Mouse (Mus musculus) urinary bladder, postnatal 36 days (tissue): ENCODE results near the gene Pgs1.

Source experiments
- DNase-seq, 2 experiments: peaks; one replicate each; pipeline ENCODE4 v3.0.0; 2022; ENCODE audit warnings: low spot score in 2 of 2, mixed read lengths in 1 of 2

Pgs1 gene

GRCm38 (mm10) chr11:118000083-118000482, 14.0 kb downstream of the Pgs1 start:
- no peak for DNase-seq

GRCm38 (mm10) chr11:118000565-118001215, 14.6 kb downstream of the Pgs1 start:
- DNase-seq = no peak

- DNase-seq = peak in 1 of 2 experiments; percentile 36
These were observed 17.1 kb downstream of the Pgs1 start for GRCm38 (mm10) chr11:118003176-118003575.

DNA sequence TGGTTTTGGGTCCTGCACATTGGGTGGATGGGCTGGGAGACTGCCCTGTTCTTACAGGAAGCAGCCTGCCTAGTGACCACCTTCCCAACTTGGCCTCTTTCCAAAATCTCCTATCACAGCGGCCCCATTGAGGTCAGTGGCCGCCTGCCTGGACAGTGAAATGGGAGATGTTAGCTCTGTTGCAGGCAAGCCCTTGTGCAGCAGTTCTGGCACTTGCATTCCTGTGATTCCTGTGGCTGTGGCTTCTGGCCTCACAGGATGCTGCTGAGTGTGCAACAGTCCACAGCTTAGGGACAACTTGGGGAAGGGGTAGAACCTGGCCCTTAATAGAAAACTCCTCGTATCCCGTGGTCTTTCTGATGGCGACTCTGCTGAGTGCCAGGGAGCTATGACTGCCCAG, 17.6 kb downstream of the Pgs1 start:
- no peak for DNase-seq

DNA sequence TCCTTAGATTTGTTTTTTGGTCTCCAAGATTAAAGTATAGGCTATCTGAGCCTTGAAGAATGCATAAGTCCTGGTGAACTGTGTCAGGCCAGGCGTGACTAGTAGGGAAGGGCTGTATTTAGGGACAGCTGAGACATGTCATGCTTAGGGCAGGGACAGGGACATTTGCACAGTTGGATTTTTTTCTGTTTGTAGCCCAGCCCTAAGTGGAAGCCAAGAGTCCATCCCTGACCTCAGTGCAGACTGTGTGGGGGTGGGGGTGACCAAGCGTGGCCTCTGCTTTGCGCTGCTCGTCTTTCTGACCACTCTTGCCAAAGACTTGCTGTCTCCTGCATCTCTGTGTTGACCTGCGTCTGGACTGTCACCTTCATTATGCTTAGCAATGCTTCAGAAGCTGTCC, 18.1 kb downstream of the Pgs1 start:
- DNase-seq = no peak

DNA sequence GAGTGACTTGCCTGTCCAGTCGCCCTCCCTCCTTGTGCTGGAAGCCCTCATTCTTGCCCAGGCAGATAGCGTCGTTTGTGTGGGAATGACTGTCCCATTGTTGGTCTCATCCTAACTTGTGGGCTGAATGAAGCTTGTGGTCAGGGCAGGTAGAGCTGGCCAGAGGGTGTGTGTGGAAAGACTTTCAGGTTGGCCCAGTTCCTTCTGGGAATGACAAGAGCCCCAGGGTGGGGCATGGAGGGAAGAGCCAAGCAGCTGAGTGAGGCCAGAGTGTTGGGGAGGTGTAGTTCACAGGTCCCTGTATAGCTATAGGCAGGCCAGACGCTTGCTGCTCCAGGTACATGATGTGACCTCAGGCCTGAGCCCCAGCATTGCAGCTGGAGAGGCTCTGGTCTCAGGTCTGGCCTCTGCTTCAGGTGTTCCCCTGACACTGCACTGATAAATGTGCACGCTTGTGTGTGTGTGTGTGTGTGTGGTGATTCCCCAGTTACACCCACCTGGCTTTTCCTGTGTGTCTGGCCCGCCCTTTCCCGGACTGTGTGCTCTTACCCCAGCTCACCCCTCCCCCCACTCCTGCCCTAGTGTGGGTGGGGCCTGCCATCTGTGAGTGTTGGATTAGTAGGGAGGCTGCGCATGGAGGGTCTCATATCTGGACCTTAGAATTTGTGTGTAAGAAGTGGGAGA, 21.5 kb downstream of the Pgs1 start:
- no peak for DNase-seq

DNA sequence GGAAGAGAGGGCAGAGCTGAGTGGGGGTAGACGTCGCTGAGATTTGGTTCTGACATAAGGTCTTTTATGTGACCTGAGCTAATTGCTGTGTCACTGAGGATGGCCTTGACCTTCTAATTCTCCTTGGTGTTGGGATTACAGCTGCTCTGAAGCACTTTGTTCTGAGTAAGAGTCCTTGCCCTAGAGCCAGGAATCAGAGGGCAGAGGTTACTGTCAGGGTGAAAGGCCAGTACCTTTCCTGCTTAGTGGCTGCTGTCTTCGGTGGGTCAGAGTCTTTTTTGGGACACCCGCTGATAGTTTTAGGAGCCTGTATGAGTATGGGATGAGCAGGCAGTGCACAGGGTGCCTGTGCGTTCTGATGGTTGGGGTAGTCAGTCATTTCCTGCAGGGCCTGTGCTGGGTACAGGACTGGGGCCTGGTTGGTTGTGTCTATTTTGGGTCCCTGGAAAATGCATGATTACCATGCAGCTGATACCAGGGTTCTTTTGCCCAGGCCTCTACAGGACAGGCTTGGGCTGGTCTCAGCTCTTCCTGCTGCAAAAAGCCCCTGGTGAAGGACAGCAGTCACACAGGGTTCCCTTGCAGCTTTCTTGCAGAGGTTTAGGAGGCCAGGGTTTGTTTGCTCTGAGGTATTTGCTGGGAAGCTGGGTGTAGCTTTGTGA, 22.2 kb downstream of the Pgs1 start:
- no peak for DNase-seq

GRCm38 (mm10) chr11:118008843-118009242, 22.8 kb downstream of the Pgs1 start:
- no peak for DNase-seq

DNA sequence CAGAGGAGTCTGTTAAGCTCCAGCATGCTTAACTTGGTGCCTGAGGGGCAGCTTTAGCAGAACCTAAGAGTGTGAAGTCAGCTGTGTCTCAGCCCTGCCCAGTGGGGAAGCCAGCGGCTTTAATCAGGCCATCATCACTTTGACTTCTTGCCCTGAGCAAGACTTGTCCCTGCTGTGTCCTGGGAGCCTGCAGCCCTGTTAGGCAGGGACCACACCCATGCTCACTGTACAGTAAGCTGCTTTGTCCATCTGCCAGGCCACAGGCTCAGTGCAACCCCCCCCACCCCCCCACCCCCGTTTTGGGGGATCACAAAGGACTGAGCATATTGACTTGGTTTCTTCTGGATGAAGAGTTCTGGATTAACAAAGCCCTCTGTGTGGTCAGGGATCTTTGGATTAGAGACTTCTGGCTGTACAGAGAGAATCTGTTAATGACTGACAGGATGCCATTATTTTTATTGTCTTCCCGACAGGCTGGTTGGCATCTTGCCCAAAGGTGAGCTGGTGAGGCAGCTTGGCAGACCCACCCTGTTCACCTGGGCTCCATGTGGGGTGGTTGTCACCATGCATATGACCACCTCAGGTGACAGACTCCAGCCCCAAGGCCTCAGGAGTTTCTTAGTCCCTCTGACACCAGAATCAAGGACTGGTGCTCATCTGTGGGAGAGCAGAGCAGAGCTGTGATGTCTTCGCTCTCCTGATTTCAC, 23.9 kb downstream of the Pgs1 start:
- no peak for DNase-seq

- DNase-seq = no peak
These were observed 26.5 kb downstream of the Pgs1 start for GRCm38 (mm10) chr11:118012595-118012994.

DNA sequence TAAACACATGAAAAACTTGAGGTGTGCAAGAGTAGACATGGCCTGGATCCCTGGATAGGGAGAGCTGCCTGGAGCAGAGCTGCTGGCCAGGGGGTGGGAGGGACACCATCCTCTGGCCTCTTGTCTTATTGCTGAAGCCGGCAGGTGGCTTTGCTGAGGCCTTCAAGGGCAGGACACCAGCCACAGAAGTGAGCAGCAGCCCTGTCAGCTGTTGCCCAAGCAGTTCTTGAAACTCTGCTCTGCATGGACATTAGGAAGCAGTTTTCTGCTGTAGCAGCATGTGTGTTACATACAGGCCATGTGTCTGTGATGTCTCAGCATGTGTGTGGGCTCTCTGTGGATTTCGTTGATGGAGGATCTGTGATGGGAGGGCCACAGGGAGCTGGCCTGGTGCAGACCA, 27.2 kb downstream of the Pgs1 start:
- DNase-seq = no peak

GRCm38 (mm10) chr11:118014391-118014995, 28.4 kb downstream of the Pgs1 start:
- no peak for DNase-seq

- no peak for DNase-seq
These were observed 29.5 kb downstream of the Pgs1 start for GRCm38 (mm10) chr11:118015381-118016145.

DNA sequence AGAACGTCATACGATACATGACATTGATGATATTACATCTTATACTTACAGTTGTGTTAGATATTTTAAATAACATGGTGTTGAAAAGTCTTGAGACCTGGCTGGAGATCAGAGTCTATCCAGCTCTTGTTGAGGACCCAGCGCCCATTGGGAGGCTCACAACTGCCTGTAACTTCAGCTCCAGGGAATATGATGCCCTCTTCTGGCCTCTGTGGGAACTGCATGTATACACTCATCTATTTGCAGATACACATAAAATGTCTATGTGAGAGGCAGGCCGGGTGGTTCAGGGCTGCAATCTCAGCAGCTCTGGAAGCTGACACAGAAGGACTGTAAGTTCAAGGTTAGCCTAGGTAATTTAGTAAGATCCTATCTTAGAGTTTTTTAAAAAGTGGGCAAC, 32.2 kb downstream of the Pgs1 start:
- DNase-seq = no peak

GRCm38 (mm10) chr11:118021806-118022205, 35.7 kb downstream of the Pgs1 start:
- peak; percentile 60 to 75 for DNase-seq

DNA sequence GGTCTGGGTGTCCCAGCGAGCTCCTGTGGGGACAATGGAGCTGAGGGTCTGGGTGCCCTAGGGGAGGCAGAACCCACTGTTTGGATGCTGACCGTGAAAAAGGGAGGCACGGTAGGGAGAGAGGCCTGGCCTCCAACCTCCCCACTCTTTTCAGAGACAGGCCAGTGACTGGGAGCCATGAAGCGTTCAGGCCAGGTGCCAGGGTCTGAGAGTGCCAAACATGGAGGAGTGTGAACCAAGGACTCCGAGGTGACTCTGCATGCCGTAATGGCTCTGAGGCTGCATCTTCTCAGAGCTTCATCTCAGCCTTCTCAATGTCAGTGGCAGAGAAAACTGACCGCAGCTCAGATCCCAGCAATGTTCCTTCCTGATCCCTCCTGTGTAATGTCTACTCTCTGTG, 37.4 kb downstream of the Pgs1 start:
- no peak for DNase-seq

- DNase-seq = no peak
These were observed 38.0 kb downstream of the Pgs1 start for GRCm38 (mm10) chr11:118024111-118024510.

- DNase-seq = no peak
These were observed 43.1 kb downstream of the Pgs1 start for GRCm38 (mm10) chr11:118029170-118029569.

DNA sequence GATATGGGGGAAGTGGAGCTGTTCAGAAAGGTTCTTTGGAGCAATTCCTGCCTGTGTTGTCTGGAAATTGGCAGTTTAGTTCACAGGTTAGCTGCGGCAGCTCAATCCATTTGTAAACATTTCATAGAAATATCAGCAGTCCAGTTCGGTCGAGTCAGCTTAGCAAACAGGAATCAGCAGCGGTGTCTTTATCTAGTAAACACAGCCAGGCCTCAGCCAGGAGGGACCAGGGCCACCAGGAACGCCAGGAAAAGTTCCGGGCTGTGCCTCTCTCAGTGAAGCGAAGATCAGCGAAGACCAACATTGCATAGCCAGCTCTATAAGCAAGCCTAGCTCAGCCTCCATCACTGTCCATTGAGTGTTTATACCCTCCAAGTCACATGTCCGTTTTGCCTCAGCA, 45.0 kb downstream of the Pgs1 start:
- DNase-seq = no peak

GRCm38 (mm10) chr11:118034395-118034794, 48.3 kb downstream of the Pgs1 start:
- DNase-seq = no peak

DNA sequence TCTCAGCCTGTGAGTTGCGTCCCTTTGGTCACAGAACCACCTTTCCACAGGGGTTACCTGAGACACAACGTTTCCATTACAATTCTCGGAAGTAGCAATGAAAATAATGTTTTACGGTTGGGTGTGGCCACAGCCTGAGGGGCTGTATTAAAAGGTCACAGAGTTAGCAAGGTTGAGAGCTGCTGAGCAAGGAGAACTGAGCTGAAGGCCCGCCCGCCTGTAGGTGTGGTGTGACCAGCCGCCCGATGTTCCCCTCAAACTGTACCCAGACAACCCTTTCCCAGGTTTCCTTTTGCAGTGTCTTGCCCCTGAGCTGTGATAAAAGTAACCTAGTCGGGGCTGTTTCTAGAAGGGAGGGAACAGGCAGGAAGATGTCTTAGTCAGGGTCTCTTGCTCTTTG, 49.0 kb downstream of the Pgs1 start:
- DNase-seq = no peak
